Mouse (Mus musculus): ENCODE results near the gene Banp. TPM values are rescaled to one million over a fixed set of nuclear protein-coding genes. Genes with fewer than 3 reads are reported as not detected.

Gene Banp
- polyA plus RNA-seq, 1 experiment, result 153 TPM

DNA sequence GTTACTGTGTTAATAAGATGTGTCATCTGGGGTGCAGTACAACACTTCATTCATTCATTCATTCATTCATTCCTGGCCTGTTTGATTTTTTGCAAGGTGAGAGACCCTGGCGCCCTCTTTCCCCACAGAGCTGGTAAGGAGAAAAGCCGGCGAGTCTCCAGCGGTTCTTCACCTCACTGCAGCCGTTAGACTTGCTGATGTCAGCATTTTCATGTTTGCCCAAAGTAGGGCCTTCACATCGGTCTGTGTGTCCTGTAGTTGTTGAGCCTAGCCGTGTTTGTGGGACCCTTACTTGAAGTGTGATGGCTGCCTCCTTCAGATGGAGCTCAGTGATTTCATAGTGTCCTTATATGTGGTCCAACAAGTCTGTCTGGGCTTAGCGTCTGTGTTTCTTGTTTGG is 20.7 kb downstream of the Banp start:
- no peak overlapping the region for H3K27ac ChIP-seq (ENCODE audit: control insufficient read depth, insufficient read depth, low read length)
- TF ChIP-seq POLR2A (IDR thresholded peaks at IDR 0.05; ENCODE audit: control insufficient read depth, extremely low read depth, insufficient read depth, low read length, poor library complexity), result no peak
- no peak for TF ChIP-seq CTCF (IDR thresholded peaks at IDR 0.05; ENCODE audit: borderline replicate concordance, control insufficient read depth, extremely low read depth, insufficient read depth, low read length, poor library complexity)
- 97% methylated on average over 8 of the region's 8 CpGs for WGBS
- H3K27me3 ChIP-seq (ENCODE audit: control insufficient read depth, insufficient read depth, low read length), result no peaks in the 10 kb centered on the region
- H3K36me3 ChIP-seq (ENCODE audit: control insufficient read depth, insufficient read depth, low read length), result peaks cover 9% of the 10 kb centered on the region; the same call in 1 of the 2 replicates
- no peak overlapping the region for H3K4me3 ChIP-seq (ENCODE audit: control insufficient read depth, insufficient read depth, low read length)
- peaks cover 34% of the 10 kb centered on the region for H3K4me1 ChIP-seq (replicated peaks; ENCODE audit: control insufficient read depth, insufficient read depth, low read length)
- no peak for DNase-seq

DNA sequence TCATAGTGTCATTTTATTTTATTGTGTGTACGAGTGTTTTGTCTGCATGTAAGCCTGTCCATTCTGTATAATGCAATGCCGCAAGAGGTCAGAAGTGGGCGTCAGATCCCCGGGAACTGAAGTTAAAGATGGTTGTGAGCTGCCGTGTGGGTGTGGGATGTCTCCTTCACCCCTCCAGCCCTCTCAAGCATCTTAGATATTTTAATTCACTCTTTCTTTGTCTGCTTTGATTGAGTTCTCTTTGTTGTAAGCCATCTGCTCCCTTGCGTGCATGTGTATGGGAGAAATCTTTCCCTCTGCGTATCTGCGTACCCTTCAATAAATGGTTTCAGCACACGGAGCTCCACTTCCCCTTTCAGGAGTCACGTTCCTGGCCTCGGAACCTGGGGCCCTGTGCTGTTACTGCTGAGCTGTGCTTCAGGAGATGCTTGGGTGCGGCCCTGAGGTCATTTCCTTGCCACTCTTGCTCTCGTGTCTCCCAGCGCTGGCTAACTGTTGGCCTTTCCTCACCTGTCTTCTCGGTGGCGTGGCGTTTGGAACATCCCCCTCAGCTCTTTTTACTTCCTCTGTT is 22.0 kb downstream of the Banp start:
- peaks cover 18% of the 10 kb centered on the region for H3K36me3 ChIP-seq (ENCODE audit: control insufficient read depth, insufficient read depth, low read length)
- 67% methylated on average over 17 of the region's 17 CpGs for WGBS
- no peak overlapping the region for H3K4me3 ChIP-seq (ENCODE audit: control insufficient read depth, insufficient read depth, low read length)
- DNase-seq, result no peak
- peaks cover 29% of the 10 kb centered on the region for H3K4me1 ChIP-seq (replicated peaks; ENCODE audit: control insufficient read depth, insufficient read depth, low read length)
- no peak overlapping the region for H3K27ac ChIP-seq (ENCODE audit: control insufficient read depth, insufficient read depth, low read length)
- TF ChIP-seq POLR2A (IDR thresholded peaks at IDR 0.05; ENCODE audit: control insufficient read depth, extremely low read depth, insufficient read depth, low read length, poor library complexity), result no peak
- no peak for TF ChIP-seq CTCF (IDR thresholded peaks at IDR 0.05; ENCODE audit: borderline replicate concordance, control insufficient read depth, extremely low read depth, insufficient read depth, low read length, poor library complexity)
- no peaks in the 10 kb centered on the region for H3K27me3 ChIP-seq (ENCODE audit: control insufficient read depth, insufficient read depth, low read length)

DNA sequence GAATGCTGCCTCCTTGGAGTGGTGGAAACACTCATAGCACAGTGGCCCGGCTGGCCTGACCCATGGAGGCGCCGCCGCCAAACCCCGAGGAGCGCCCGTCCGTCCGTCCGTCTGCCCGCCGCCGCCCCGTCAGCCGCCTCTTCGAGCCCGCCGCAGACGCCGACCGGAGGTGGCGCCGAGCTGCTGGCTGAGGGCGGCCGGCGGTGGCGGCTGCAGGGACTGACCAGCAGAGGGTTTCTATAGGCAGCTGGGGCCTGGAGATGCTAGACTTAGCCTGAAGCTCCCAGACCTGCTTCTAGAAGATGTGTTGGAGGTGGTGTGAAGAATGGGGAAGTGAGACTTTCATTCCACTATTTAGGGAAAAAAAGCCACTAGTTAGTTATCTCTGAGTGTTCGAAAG is 24.4 kb downstream of the Banp start:
- WGBS, result over 99% methylated on average over 28 of the region's 28 CpGs
- Histone ChIP-seq H3K4me1 (replicated peaks; ENCODE audit: control insufficient read depth, insufficient read depth, low read length) (peaks cover 6% of the 10 kb centered on the region), H3K36me3 (ENCODE audit: control insufficient read depth, insufficient read depth, low read length) (peaks cover 30% of the 10 kb centered on the region), H3K27ac (ENCODE audit: control insufficient read depth, insufficient read depth, low read length) (no peak overlapping the region), H3K27me3 (ENCODE audit: control insufficient read depth, insufficient read depth, low read length) (no peaks in the 10 kb centered on the region), H3K4me3 (ENCODE audit: control insufficient read depth, insufficient read depth, low read length) (no peak overlapping the region)
- TF ChIP-seq POLR2A (IDR thresholded peaks at IDR 0.05; ENCODE audit: control insufficient read depth, extremely low read depth, insufficient read depth, low read length, poor library complexity) (no peak), CTCF (IDR thresholded peaks at IDR 0.05; ENCODE audit: borderline replicate concordance, control insufficient read depth, extremely low read depth, insufficient read depth, low read length, poor library complexity) (no peak)
- DNase-seq, result no peak

DNA sequence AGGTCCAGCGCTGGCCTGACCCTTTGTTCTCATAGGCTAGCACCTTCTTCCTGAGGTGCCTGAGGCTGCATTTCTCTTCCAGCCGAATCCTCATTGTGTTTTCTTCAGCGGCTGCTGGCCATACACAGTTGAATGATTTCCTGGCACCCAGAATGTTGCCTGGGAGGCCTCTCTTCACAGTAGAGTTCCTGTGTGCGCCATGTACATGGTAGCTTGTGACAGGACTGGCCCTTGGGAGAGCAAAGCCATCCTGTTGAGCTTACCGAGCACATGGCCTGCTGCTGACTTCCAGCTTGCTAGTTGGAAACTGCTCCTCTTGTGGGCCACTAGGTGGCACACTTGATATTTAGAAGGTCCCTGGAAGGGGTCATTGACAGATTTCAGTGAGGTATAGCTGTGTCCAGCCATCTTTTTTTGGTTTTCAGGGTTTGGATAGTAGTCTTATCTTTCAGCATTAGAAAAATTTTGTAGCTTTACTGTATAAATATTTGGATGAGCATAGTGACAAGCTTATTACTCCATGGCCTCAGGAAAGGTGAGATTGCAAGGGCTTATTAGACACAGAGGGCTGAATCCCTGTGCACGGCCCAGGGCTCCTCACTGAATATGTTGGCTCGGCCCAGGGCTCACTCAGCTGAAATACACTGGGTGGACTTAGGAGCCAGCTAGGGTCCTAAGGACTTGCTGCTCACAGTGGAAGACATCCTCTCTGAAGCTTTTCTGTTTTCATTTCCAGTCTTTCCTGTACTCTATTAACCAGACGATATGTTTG is 28.5 kb downstream of the Banp start:
- Histone ChIP-seq H3K4me1 (replicated peaks; ENCODE audit: control insufficient read depth, insufficient read depth, low read length) (no peaks in the 10 kb centered on the region), H3K36me3 (ENCODE audit: control insufficient read depth, insufficient read depth, low read length) (peaks cover 58% of the 10 kb centered on the region), H3K27ac (ENCODE audit: control insufficient read depth, insufficient read depth, low read length) (no peak overlapping the region), H3K4me3 (ENCODE audit: control insufficient read depth, insufficient read depth, low read length) (no peak overlapping the region), H3K27me3 (ENCODE audit: control insufficient read depth, insufficient read depth, low read length) (no peaks in the 10 kb centered on the region)
- DNase-seq, result no peak
- WGBS, result 89% methylated on average over 8 of the region's 8 CpGs
- TF ChIP-seq CTCF (IDR thresholded peaks at IDR 0.05; ENCODE audit: borderline replicate concordance, control insufficient read depth, extremely low read depth, insufficient read depth, low read length, poor library complexity) (no peak), POLR2A (IDR thresholded peaks at IDR 0.05; ENCODE audit: control insufficient read depth, extremely low read depth, insufficient read depth, low read length, poor library complexity) (no peak)

DNA sequence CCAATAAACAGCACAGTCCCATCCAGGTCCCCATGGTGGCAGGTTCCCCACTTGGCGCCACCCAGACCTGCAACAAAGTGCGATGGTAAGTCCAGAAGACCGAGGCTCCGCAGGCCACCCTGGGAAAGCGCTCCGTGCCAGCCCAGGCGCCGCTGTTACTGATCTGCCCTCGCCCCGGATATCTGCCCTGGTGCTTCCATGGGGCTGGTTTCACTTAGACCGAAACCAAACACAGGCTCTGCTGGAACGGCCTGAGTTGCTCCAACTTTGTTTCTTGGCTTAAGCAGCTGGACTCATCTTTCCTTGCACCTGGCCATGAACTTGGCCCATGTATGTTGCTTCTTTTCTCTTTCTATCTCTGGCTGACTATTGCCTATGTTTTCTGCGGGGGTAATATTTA is 29.1 kb downstream of the Banp start:
- DNase-seq, result no peak
- Histone ChIP-seq H3K4me3 (ENCODE audit: control insufficient read depth, insufficient read depth, low read length) (no peak overlapping the region), H3K27ac (ENCODE audit: control insufficient read depth, insufficient read depth, low read length) (no peak overlapping the region), H3K4me1 (replicated peaks; ENCODE audit: control insufficient read depth, insufficient read depth, low read length) (no peaks in the 10 kb centered on the region), H3K27me3 (ENCODE audit: control insufficient read depth, insufficient read depth, low read length) (no peaks in the 10 kb centered on the region), H3K36me3 (ENCODE audit: control insufficient read depth, insufficient read depth, low read length) (peaks cover 60% of the 10 kb centered on the region)
- TF ChIP-seq POLR2A (IDR thresholded peaks at IDR 0.05; ENCODE audit: control insufficient read depth, extremely low read depth, insufficient read depth, low read length, poor library complexity) (no peak), CTCF (IDR thresholded peaks at IDR 0.05; ENCODE audit: borderline replicate concordance, control insufficient read depth, extremely low read depth, insufficient read depth, low read length, poor library complexity) (no peak)
- WGBS, result 89% methylated on average over 13 of the region's 13 CpGs

DNA sequence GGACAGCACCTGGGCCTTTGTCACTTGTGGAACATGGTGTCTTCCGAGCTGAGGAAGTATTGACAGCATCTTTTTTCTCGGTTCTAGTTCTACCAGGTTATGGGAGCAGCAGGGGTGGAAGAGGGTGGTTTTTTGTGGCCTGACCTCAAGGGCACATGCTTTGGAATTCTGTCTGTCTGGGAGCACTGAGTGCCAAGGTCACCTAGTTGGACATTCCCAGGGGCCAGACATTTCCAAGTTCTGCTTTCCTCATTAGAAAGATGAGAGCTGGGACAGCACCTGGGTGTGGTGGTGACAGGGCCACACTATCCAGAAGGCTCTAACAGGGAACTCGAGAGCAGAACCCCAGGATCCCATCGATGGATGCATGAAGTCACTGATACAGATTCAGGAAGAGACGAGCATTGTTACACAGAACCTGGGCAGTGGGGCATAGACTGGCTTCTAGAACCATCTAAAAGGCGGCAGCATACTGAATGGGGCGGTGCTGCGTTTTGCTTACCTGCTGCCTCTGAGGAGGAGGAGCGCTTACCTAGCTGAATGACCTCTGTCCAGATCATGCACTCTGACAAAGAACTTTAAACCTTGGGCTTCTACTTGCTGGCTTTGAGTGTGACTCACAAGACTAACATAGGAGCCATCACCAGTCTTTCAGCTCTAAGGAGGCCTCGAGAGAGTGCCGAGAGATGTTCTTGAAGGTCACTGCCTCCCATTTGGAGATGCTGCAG is 31.4 kb downstream of the Banp start:
- H3K4me3 ChIP-seq (ENCODE audit: control insufficient read depth, insufficient read depth, low read length), result no peak overlapping the region
- TF ChIP-seq CTCF (IDR thresholded peaks at IDR 0.05; ENCODE audit: borderline replicate concordance, control insufficient read depth, extremely low read depth, insufficient read depth, low read length, poor library complexity), result no peak
- TF ChIP-seq POLR2A (IDR thresholded peaks at IDR 0.05; ENCODE audit: control insufficient read depth, extremely low read depth, insufficient read depth, low read length, poor library complexity), result no peak
- peaks cover 55% of the 10 kb centered on the region for H3K36me3 ChIP-seq (ENCODE audit: control insufficient read depth, insufficient read depth, low read length)
- 95% methylated on average over 11 of the region's 11 CpGs for WGBS
- H3K27me3 ChIP-seq (ENCODE audit: control insufficient read depth, insufficient read depth, low read length), result no peaks in the 10 kb centered on the region
- no peak for DNase-seq
- no peak overlapping the region for H3K27ac ChIP-seq (ENCODE audit: control insufficient read depth, insufficient read depth, low read length)
- H3K4me1 ChIP-seq (replicated peaks; ENCODE audit: control insufficient read depth, insufficient read depth, low read length), result no peaks in the 10 kb centered on the region
